Mouse (Mus musculus): ENCODE data around the gene Ptger1.

DNA sequence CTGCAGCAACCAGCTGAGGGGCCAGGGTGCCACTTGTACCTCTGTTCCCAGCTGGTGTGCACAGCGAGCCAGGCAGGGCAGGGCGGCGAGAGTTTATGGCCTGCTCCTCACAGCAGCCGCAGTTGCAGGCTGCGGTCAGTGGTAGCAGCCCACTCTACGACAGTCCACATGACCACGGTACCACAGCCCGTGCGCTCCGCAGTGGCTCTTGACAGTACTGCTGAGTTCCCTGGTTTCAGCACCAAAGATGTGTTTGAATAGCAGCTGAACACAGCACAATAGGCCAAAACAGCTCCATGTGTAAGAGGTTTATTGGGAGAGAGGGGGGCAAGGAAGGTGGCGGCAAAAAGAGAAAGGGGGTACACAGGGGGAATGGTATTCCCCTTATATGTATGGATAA is 19.0 kb upstream of the Ptger1 start:
- no peak for TF ChIP-seq CTCF (conservative IDR thresholded peaks at IDR 0.05; ENCODE audit: low read length)
- TF ChIP-seq NANOG (IDR thresholded peaks at IDR 0.05; ENCODE audit: borderline replicate concordance, low read length) = no peak
- TF ChIP-seq POU5F1 (IDR thresholded peaks at IDR 0.05; ENCODE audit: borderline replicate concordance, low read length) = no peak
